Mouse (Mus musculus) testis, adult 2 months (tissue): ENCODE measurements around the gene Trim11.

Source experiments
- CTCF ChIP-seq: fragments of 200-500 bp; IDR thresholded peaks from 2 replicates; pipeline ENCODE4 v1.5.1; 2012; ENCODE audit warnings: low read depth, mild to moderate bottlenecking, inconsistent platforms, low read length, moderate library complexity; ENCODE audit not compliant: control insufficient read depth, insufficient read depth, insufficient replicate concordance
- POLR2A ChIP-seq: fragments of 200-500 bp; IDR thresholded peaks from 2 replicates; pipeline ENCODE4 v1.6.1; 2012; ENCODE audit warnings: low read depth, mild to moderate bottlenecking, inconsistent platforms, low read length, moderate library complexity; ENCODE audit not compliant: control insufficient read depth

DNA sequence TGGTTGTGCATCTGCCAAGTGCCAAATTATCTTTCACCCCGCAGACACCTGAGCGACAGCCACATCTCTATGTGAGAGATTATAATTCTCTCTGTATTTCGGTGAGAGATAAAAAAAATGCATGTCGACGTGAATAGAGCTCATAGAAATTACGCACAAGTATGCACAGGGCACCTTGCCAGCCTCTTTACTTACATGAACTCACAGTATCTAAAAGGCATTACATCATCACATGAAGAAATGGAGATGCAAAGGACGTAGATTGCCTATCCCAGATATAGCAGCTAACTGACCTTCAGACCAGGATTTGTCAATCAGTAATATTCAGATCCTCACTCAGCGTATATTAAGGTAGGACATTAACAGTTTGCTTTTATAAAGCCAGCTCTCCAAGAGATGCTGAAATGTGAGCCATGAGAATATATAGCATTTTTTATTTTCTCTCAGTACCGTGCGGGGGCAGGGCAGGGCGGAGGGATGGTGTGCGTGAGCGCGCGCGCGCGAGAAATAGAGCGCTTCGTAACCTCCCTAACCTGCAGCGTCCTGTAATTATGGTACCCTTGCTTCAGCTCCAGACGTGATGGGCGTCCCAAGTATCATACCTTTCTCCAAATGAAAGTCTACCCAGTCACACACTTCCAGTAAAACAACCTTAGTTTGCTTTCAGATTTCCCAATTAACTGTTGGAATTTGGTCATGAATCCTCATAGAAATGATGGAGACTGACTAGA lies 29.9 kb upstream of the Trim11 start:
- TF ChIP-seq POLR2A (no peak), CTCF (no peak)
